Mouse (Mus musculus): ENCODE measurements at regions not wholly inside any gene's neighbourhood (a gene's known extent, or its start where the extent isn't known, plus 50 kb on each side); places are given as distances from the start of the nearest gene placed in this dataset.

DNA sequence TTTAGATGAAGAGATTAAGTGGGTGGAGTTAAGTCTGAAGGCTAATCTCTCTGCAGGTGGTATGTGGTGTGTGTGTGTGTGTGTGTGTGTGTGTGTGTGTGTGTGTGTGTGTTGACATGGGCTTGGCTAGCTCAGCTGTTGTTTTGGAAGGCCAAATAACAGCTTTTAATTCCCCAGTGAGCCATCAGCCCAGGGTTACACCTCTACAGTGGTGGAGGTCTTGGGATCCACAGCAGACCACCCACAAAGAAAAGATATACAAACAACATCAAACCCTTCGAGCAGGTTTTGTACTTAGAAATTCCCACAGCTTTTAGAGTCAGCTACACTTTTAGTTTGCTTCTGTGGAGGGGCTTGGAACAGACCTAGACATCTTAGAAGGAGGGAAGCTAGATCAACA is 89.2 kb downstream of the Cldn1 start:
- Histone ChIP-seq H3K36me3 (replicated peaks in 1 of 2; ENCODE audit: control insufficient read depth in 1 of 2, insufficient read depth in 1 of 2, low read length in 1 of 2) (no peaks in the 10 kb centered on the region), H3K79me2 (replicated peaks; ENCODE audit: control insufficient read depth, extremely low read depth, insufficient read depth, poor library complexity, severe bottlenecking) (no peaks in the 10 kb centered on the region), H3K4me1 (ENCODE audit: control insufficient read depth in 1 of 2, insufficient read depth in 2 of 2) (no peaks in the 10 kb centered on the region; a peak in 1 of 4 replicates), H3K4me2 (ENCODE audit: insufficient read depth, low read depth, poor library complexity, severe bottlenecking) (no peak overlapping the region), H3K4me3 (replicated peaks in 1 of 3; ENCODE audit: low read depth in 2 of 3, low read length in 2 of 3, poor library complexity in 1 of 3) (no peak overlapping the region), H3K27me3 (replicated peaks) (no peaks in the 10 kb centered on the region), H3K27ac (ENCODE audit: insufficient read depth, low read depth) (no peak overlapping the region), H3K9me3 (replicated peaks; ENCODE audit: low read length) (peaks cover 5% of the 10 kb centered on the region), H3K9ac (ENCODE audit: insufficient read depth, low read depth) (no peak overlapping the region)
- no peak for DNase-seq (ENCODE audit: extremely low read depth)
- dilution Hi-C loops (cut with MboI; ENCODE audit: extremely low pct_ligation_motif_present, extremely low pct_unique_long_range_greater_than_20kb, low sequenced_read_pairs) = no loop called here
- TF ChIP-seq SIN3A (IDR thresholded peaks at IDR 0.05; ENCODE audit: low read length) (no peak), ETS1 (conservative IDR thresholded peaks at IDR 0.05; ENCODE audit: low read depth, low read length) (no peak), MYC (IDR thresholded peaks at IDR 0.05; ENCODE audit: low read depth, low read length) (no peak), NELFE (IDR thresholded peaks at IDR 0.05; ENCODE audit: low read depth, low read length) (no peak), USF1 (IDR thresholded peaks at IDR 0.05; ENCODE audit: low read depth, low read length) (no peak), ZNF384 (IDR thresholded peaks at IDR 0.05; ENCODE audit: low read depth, low read length) (no peak), BHLHE40 (IDR thresholded peaks at IDR 0.05; ENCODE audit: low read depth, low read length) (no peak), MAX (IDR thresholded peaks at IDR 0.05; ENCODE audit: low read length) (no peak), MAZ (IDR thresholded peaks at IDR 0.05; ENCODE audit: low read depth, low read length) (no peak), MEF2A (IDR thresholded peaks at IDR 0.05; ENCODE audit: borderline replicate concordance, low read depth, low read length) (no peak), MXI1 (IDR thresholded peaks at IDR 0.05; ENCODE audit: low read depth, low read length) (no peak), POLR2A (IDR thresholded peaks at IDR 0.05; ENCODE audit: low read depth, low read length) (no peak), ZKSCAN1 (IDR thresholded peaks at IDR 0.05; ENCODE audit: borderline replicate concordance, low read depth, low read length) (no peak), E2F4 (IDR thresholded peaks at IDR 0.05; ENCODE audit: insufficient replicate concordance, low read depth, low read length) (no peak), USF2 (conservative IDR thresholded peaks at IDR 0.05; ENCODE audit: low read depth, low read length) (no peak)
- in situ Hi-C loops (cut with MboI; ENCODE audit: low pct_ligation_motif_present, low pct_unique_long_range_greater_than_20kb, low sequenced_read_pairs) = no loop called here

DNA sequence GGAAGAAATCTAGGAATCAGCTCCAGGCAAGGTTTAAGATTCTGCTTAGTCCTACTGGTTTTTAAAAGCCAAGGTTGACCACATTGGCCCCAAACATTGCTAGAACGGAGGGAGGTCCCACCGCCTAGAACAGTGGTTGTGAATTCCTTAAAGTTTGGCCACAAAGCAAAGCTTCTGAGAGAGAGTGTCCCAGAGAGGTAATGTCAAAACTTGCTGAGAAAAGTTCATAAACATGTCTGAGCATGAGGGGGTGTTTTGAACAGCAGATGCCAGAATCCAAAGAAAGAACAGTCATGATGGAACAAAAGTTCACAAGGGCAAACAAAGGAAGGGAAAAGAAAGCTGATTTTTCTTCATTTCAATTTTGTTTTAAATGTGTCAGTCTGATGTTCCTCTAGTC is 90.1 kb downstream of the Cldn1 start:
- in situ Hi-C loops (cut with MboI; ENCODE audit: low pct_ligation_motif_present, low pct_unique_long_range_greater_than_20kb, low sequenced_read_pairs) (no loop called here), dilution Hi-C loops (cut with MboI; ENCODE audit: extremely low pct_ligation_motif_present, extremely low pct_unique_long_range_greater_than_20kb, low sequenced_read_pairs) (no loop called here)
- Histone ChIP-seq H3K27ac (ENCODE audit: insufficient read depth, low read depth) (no peak overlapping the region), H3K9me3 (replicated peaks; ENCODE audit: low read length) (peaks cover 5% of the 10 kb centered on the region), H3K79me2 (replicated peaks; ENCODE audit: control insufficient read depth, extremely low read depth, insufficient read depth, poor library complexity, severe bottlenecking) (no peaks in the 10 kb centered on the region), H3K4me2 (ENCODE audit: insufficient read depth, low read depth, poor library complexity, severe bottlenecking) (no peak overlapping the region), H3K36me3 (replicated peaks in 1 of 2; ENCODE audit: control insufficient read depth in 1 of 2, insufficient read depth in 1 of 2, low read length in 1 of 2) (no peaks in the 10 kb centered on the region), H3K27me3 (replicated peaks) (no peaks in the 10 kb centered on the region), H3K4me1 (ENCODE audit: control insufficient read depth in 1 of 2, insufficient read depth in 2 of 2) (peaks cover 0 to 2% of the 10 kb centered on the region in 2 experiments; a peak in 1 of 4 replicates), H3K4me3 (replicated peaks in 1 of 3; ENCODE audit: low read depth in 2 of 3, low read length in 2 of 3, poor library complexity in 1 of 3) (no peak overlapping the region), H3K9ac (ENCODE audit: insufficient read depth, low read depth) (no peak overlapping the region)
- no peak for DNase-seq (ENCODE audit: extremely low read depth)
- TF ChIP-seq ETS1 (conservative IDR thresholded peaks at IDR 0.05; ENCODE audit: low read depth, low read length) (no peak), ELF1 (IDR thresholded peaks at IDR 0.05; ENCODE audit: low read depth, low read length) (no peak), MEF2A (IDR thresholded peaks at IDR 0.05; ENCODE audit: borderline replicate concordance, low read depth, low read length) (no peak), CHD1 (IDR thresholded peaks at IDR 0.05; ENCODE audit: low read depth, low read length) (no peak), IRF4 (IDR thresholded peaks at IDR 0.05; ENCODE audit: low read depth, low read length) (no peak), ZKSCAN1 (IDR thresholded peaks at IDR 0.05; ENCODE audit: borderline replicate concordance, low read depth, low read length) (no peak), ZC3H11A (IDR thresholded peaks at IDR 0.05; ENCODE audit: low read depth, low read length) (no peak), SIN3A (IDR thresholded peaks at IDR 0.05; ENCODE audit: low read length) (no peak), TCF12 (IDR thresholded peaks at IDR 0.05; ENCODE audit: low read depth, low read length) (no peak), CTCF (conservative IDR thresholded peaks at IDR 0.05 in 1 of 2, IDR thresholded peaks at IDR 0.05 in 1 of 2; ENCODE audit: low read depth in 2 of 2, low read length in 2 of 2) (no peak), ZMIZ1 (IDR thresholded peaks at IDR 0.05; ENCODE audit: low read depth, low read length) (no peak), KAT2A (IDR thresholded peaks at IDR 0.05; ENCODE audit: insufficient replicate concordance, low read length) (no peak), E2F4 (IDR thresholded peaks at IDR 0.05; ENCODE audit: insufficient replicate concordance, low read depth, low read length) (no peak)

All from CH12.LX (cell line).